Mouse (Mus musculus) limb, embryonic 13.5 days (tissue): ENCODE results near the gene Abcc5. TPM values are rescaled to one million over a fixed set of nuclear protein-coding genes. Genes with fewer than 3 reads are reported as not detected.
"Not testable (repeated sequence)": the region's sequence is repeated elsewhere in the genome, so short reads cannot be mapped to it uniquely, and the experiment has no call there.

ENCODE experiments used
- ATAC-seq: fragments of 200-750 bp; cut with Nextera tagmentation; 2 replicates; pipeline ENCODE4 v1.8.0; 2017; ENCODE audit warnings: low read depth, moderate number of reproducible peaks, moderate TSS enrichment; ENCODE audit not compliant: low FRiP score
- H3K27ac ChIP-seq: fragments of 300-500 bp; sonication (generic); 2 replicates; pipeline ENCODE4 v1.5.1; 2015; ENCODE audit warnings: inconsistent platforms, mild to moderate bottlenecking, moderate library complexity
- H3K27me3 ChIP-seq: fragments of 300-500 bp; sonication (generic); 2 replicates; pipeline ENCODE4 v1.6.1; 2015; ENCODE audit warnings: mild to moderate bottlenecking, inconsistent platforms
- H3K36me3 ChIP-seq: fragments of 300-500 bp; sonication (generic); 2 replicates; pipeline ENCODE4 v1.6.1; 2015; ENCODE audit warnings: inconsistent platforms, mild to moderate bottlenecking, moderate library complexity
- H3K4me1 ChIP-seq: fragments of 300-500 bp; sonication (generic); 2 replicates; pipeline ENCODE4 v1.6.1; 2015; ENCODE audit warnings: inconsistent platforms
- H3K4me2 ChIP-seq: fragments of 300-500 bp; sonication (generic); replicated peaks from 2 replicates; pipeline ENCODE4 v1.6.1; 2015; ENCODE audit warnings: inconsistent platforms, mild to moderate bottlenecking, moderate library complexity
- H3K4me3 ChIP-seq: fragments of 300-500 bp; sonication (generic); 2 replicates; pipeline ENCODE4 v1.5.1; 2015; ENCODE audit warnings: moderate library complexity, mild to moderate bottlenecking, inconsistent platforms
- H3K9ac ChIP-seq: fragments of 300-500 bp; sonication (generic); 2 replicates; pipeline ENCODE4 v1.6.1; 2015; ENCODE audit warnings: mild to moderate bottlenecking, inconsistent platforms
- H3K9me3 ChIP-seq: fragments of 300-500 bp; sonication (generic); 2 replicates; pipeline ENCODE4 v1.6.1; 2016; ENCODE audit warnings: inconsistent platforms
- WGBS: fragments of 180-500 bp; shearing (Covaris S2); methylation state at CpG from one replicate; pipeline ENCODE4 v1.1.7; 2015; 5-methylcytosine and 5-hydroxymethylcytosine counted together
- polyA plus RNA-seq: library from polyadenylated mRNA; unstranded; fragments of >200 nt; fragmentation: Nextera tagmentation; extraction: Ambion mirVana; gene quantifications from 2 replicates; pipeline ENCODE4 v1.2.1, GENCODE M21; 2015

Gene Abcc5
- polyA plus RNA-seq, 1 experiment from 2014 or later: 100 TPM

DNA sequence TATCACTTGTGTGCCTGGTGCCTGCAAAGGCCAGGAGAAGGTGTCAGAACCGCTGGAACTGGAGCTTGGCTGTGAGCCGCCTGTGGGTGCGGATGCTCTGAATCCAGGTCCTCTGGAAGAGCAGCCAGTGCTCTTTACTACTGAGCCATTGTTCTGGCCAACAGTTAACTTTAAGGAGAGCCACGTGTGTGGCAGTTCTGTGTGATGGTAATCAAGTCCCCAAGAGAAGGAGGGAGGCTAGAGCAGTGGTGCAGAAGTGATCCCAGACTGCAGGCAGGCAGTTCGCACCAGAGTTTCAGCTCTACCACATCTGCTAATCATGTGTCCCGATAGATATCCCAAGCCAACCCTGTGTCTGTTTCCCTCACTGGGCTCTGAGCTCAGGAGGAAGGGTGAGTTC is 36.0 kb downstream of the Abcc5 start:
- Histone ChIP-seq H3K9ac (no peak overlapping the region), H3K27ac (no peak overlapping the region), H3K27me3 (no peaks in the 10 kb centered on the region), H3K4me3 (no peak overlapping the region), H3K4me2 (no peak overlapping the region), H3K9me3 (no peaks in the 10 kb centered on the region), H3K4me1 (no peaks in the 10 kb centered on the region), H3K36me3 (peaks cover 77% of the 10 kb centered on the region)
- 68% methylated on average over 6 of the region's 6 CpGs for WGBS
- ATAC-seq: no peak

DNA sequence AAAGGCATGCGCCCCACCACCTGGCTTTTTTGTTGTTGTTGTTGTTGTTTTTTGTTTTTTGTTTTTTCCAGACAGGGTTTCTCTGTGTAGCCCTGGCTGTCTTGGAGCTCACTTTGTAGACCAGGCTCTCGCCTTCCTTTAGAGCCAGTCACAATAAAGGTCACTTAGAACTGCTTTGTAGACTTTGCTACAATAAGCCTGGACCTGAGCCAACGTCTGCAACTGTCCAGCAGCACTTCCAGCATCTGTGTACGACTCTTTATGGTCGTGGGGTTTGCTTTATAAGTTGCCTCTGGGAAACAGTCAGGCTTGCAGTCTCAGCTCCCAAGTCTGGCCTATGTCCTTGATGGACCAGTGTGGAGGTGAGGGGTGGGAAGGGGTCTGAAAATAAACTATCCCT is 45.2 kb downstream of the Abcc5 start:
- ATAC-seq: no peak
- H3K4me3 ChIP-seq: no peak overlapping the region
- H3K27me3 ChIP-seq: no peaks in the 10 kb centered on the region
- H3K9me3 ChIP-seq: no peaks in the 10 kb centered on the region
- H3K27ac ChIP-seq: no peak overlapping the region
- H3K9ac ChIP-seq: no peak overlapping the region
- no peaks in the 10 kb centered on the region for H3K4me1 ChIP-seq
- 61% methylated on average over 5 of the region's 5 CpGs for WGBS
- peaks cover 58% of the 10 kb centered on the region for H3K36me3 ChIP-seq
- H3K4me2 ChIP-seq: no peak overlapping the region

DNA sequence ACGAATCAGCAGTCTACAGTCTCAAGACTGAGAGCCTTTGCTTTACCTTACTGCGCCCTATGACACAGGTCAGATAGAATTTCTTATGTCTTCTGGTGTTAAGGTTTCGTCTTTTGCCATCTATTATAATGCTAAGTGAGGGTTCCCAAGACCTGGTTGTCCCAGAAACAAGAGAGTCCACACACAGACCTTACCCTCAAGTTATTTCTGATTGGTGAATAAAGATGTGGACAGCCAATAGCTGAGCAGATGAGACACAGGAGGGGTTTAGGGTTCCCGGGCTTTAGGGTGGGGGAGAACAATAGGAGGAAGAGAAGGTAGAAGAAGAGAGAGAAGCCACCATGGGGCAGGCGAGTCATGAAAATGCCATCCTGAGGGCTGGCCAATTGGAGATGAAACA is 50.9 kb downstream of the Abcc5 start:
- 86% methylated on average over 5 of the region's 5 CpGs for WGBS
- Histone ChIP-seq H3K4me2 (no peak overlapping the region), H3K27ac (no peak overlapping the region), H3K4me1 (no peaks in the 10 kb centered on the region; the same call in 1 of the 2 replicates), H3K9ac (no peak overlapping the region), H3K4me3 (no peak overlapping the region), H3K27me3 (no peaks in the 10 kb centered on the region), H3K36me3 (peaks cover 76% of the 10 kb centered on the region), H3K9me3 (no peaks in the 10 kb centered on the region)
- no peak for ATAC-seq

- H3K9me3 ChIP-seq: no peaks in the 10 kb centered on the region
- peaks cover 81% of the 10 kb centered on the region for H3K36me3 ChIP-seq
These were observed 54.5 kb downstream of the Abcc5 start for GRCm38 (mm10) chr16:20371731-20372130.

DNA sequence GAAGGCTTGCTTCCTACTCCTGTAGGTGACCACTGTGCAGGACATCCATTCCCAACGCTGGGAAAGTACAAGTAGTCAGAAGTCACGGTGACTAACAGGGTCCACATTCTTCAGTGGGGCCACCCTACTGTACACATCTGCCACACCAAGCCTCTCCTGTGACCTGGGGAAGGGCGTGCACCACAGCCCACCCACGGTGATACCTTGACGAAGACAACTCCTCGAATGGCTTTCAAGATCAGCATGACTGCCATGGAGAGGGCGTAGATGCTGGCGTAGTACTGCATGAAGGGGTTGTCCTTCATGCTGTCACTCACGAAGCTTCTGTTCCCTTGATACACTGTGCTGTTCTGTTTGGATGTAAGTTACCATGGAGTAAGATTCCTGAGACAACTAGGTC is 58.0 kb downstream of the Abcc5 start:
- 93% methylated on average over 9 of the region's 9 CpGs for WGBS
- H3K9me3 ChIP-seq: no peaks in the 10 kb centered on the region
- H3K27me3 ChIP-seq: no peaks in the 10 kb centered on the region
- H3K4me2 ChIP-seq: no peak overlapping the region
- H3K4me1 ChIP-seq: no peaks in the 10 kb centered on the region; the same call in 1 of the 2 replicates
- no peak overlapping the region for H3K4me3 ChIP-seq
- no peak overlapping the region for H3K9ac ChIP-seq
- peaks cover 79% of the 10 kb centered on the region for H3K36me3 ChIP-seq
- no peak overlapping the region for H3K27ac ChIP-seq
- ATAC-seq: no peak

More at GRCm38 (mm10) chr16:20371731-20372130, 54.5 kb downstream of the Abcc5 start:
- Histone ChIP-seq H3K4me1 (no peaks in the 10 kb centered on the region; the same call in 1 of the 2 replicates), H3K27ac (no peak overlapping the region), H3K4me3 (no peak overlapping the region), H3K27me3 (no peaks in the 10 kb centered on the region), H3K4me2 (no peak overlapping the region), H3K9ac (no peak overlapping the region)
- ATAC-seq: no peak
- WGBS: 85% methylated on average over 4 of the region's 4 CpGs

DNA sequence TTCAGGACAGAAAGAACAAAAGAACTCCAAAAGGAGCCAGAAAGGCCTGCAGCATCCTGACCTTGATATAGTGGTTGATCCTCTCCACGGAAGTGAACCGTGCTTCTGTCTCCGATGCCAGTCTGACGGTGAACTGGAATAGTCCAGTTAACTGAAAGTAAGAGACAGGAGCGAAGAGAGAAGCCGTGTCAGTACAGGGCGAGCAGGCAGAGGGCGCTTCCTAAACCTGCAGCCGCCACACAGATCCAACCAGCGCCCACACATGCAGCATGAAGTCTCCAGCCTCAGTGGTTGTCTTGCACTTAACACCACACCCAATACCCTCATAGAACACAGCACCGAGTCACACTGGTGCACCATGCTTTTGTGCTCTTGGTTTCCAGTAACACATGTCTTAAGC is 64.1 kb downstream of the Abcc5 start:
- no peaks in the 10 kb centered on the region for H3K27me3 ChIP-seq
- no peak overlapping the region for H3K4me2 ChIP-seq
- WGBS: 89% methylated on average over 11 of the region's 11 CpGs
- H3K27ac ChIP-seq: no peak overlapping the region
- H3K4me3 ChIP-seq: no peak overlapping the region
- no peaks in the 10 kb centered on the region for H3K9me3 ChIP-seq
- peaks cover 93% of the 10 kb centered on the region for H3K36me3 ChIP-seq
- no peaks in the 10 kb centered on the region for H3K4me1 ChIP-seq
- ATAC-seq: no peak
- no peak overlapping the region for H3K9ac ChIP-seq

DNA sequence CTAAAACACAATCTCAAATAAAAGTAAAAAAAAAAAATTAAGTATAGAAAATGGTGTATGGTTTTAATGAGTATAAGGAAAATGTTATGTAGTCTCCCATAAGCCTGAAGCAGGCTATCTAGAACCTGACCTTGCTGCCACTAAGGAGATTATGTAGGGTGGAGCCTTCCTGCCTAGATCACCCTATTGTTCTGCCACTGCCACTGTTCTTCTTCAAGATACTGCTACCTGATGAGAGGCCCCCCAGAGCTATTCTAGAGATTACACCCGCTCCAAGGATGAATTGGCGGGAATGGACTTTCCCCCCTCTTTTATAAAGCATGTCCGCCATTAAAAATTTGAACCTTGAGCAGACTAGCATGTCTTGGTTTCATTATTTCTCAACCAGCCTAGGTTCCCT is 64.7 kb downstream of the Abcc5 start:
- not testable (repeated sequence) for H3K27me3 ChIP-seq, H3K9ac ChIP-seq, H3K4me2 ChIP-seq, ATAC-seq, H3K4me3 ChIP-seq, H3K4me1 ChIP-seq, H3K9me3 ChIP-seq, H3K27ac ChIP-seq
- H3K36me3 ChIP-seq: peaks cover 91% of the 10 kb centered on the region
- WGBS: 92% methylated on average over 3 of the region's 3 CpGs

GRCm38 (mm10) chr16:20359643-20360295 is 66.4 kb downstream of the Abcc5 start:
- Histone ChIP-seq H3K4me2 (no peak overlapping the region), H3K27me3 (no peaks in the 10 kb centered on the region), H3K36me3 (peaks cover 91% of the 10 kb centered on the region), H3K27ac (no peak overlapping the region), H3K4me3 (no peak overlapping the region), H3K9me3 (no peaks in the 10 kb centered on the region), H3K9ac (no peak overlapping the region), H3K4me1 (no peaks in the 10 kb centered on the region)
- 83% methylated on average over 9 of the region's 9 CpGs for WGBS
- ATAC-seq: no peak

DNA sequence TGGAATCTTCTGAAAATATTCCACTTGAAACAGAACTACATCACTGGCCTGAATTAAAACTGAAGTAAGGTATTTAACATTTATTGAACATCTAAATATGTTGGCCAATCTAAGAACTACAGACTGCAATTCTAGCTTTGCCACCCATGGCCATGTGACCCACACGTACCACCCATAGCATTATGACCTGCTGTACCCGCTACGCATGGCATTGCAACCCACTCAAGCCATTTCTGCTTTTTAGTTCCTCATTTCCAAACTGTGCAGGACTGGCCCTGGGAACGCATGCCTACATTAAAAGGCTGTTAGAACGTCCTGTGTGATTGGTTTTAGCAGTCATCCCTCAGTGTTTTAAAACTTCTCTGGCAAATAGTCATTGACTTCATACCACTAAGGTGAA is 68.4 kb downstream of the Abcc5 start:
- Histone ChIP-seq H3K36me3 (peaks cover 86% of the 10 kb centered on the region), H3K27me3 (no peaks in the 10 kb centered on the region), H3K4me3 (no peak overlapping the region), H3K4me2 (no peak overlapping the region), H3K9ac (no peak overlapping the region), H3K27ac (no peak overlapping the region), H3K4me1 (no peaks in the 10 kb centered on the region), H3K9me3 (no peaks in the 10 kb centered on the region)
- WGBS: 94% methylated on average over 5 of the region's 5 CpGs
- ATAC-seq: no peak

GRCm38 (mm10) chr16:20354762-20355161 is 71.4 kb downstream of the Abcc5 start:
- WGBS: 93% methylated on average over 2 of the region's 2 CpGs
- no peak overlapping the region for H3K4me3 ChIP-seq
- H3K36me3 ChIP-seq: peaks cover 75% of the 10 kb centered on the region
- H3K27ac ChIP-seq: no peak overlapping the region
- no peaks in the 10 kb centered on the region for H3K9me3 ChIP-seq
- H3K27me3 ChIP-seq: no peaks in the 10 kb centered on the region
- no peak overlapping the region for H3K4me2 ChIP-seq
- no peak for ATAC-seq
- H3K9ac ChIP-seq: no peak overlapping the region
- no peaks in the 10 kb centered on the region for H3K4me1 ChIP-seq

- Histone ChIP-seq H3K27me3 (no peaks in the 10 kb centered on the region), H3K9ac (no peak overlapping the region), H3K36me3 (peaks cover 75% of the 10 kb centered on the region), H3K4me2 (no peak overlapping the region), H3K9me3 (no peaks in the 10 kb centered on the region), H3K4me1 (no peaks in the 10 kb centered on the region), H3K27ac (no peak overlapping the region), H3K4me3 (no peak overlapping the region)
- 96% methylated on average over 1 of the region's 1 CpGs for whole genome bisulfite sequencing
- ATAC-seq: no peak
These were observed 72.2 kb downstream of the Abcc5 start for GRCm38 (mm10) chr16:20354011-20354410.

DNA sequence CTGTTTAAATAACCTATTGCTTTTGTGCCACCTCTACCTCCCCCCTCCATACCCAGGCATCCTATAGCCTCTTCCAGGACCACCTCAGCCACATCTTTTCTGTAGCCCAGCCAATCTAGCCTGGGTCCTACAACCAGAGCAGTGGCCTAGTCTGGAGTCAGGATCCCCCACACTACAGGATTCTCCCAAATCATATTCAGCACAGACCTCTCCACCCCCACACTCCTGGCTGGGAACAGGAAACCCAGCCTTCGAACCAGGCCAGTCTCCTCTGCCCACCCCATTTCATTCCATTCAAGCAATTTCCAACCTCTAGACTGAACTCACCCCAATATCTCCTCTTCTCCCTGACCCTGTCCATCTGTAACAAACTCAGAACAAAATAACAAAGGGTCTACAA is 80.7 kb downstream of the Abcc5 start:
- no peaks in the 10 kb centered on the region for H3K4me1 ChIP-seq
- H3K27ac ChIP-seq: no peak overlapping the region
- H3K36me3 ChIP-seq: peaks cover 68% of the 10 kb centered on the region
- no peak overlapping the region for H3K9ac ChIP-seq
- no peak overlapping the region for H3K4me3 ChIP-seq
- H3K9me3 ChIP-seq: no peaks in the 10 kb centered on the region
- WGBS: 89% methylated on average over 1 of the region's 1 CpGs
- H3K4me2 ChIP-seq: no peak overlapping the region
- no peaks in the 10 kb centered on the region for H3K27me3 ChIP-seq
- ATAC-seq: no peak

- H3K27ac ChIP-seq: no peak overlapping the region
- H3K9ac ChIP-seq: no peak overlapping the region
- H3K4me3 ChIP-seq: no peak overlapping the region
- H3K36me3 ChIP-seq: peaks cover 76% of the 10 kb centered on the region
- no peak for ATAC-seq
- WGBS: 90% methylated on average over 3 of the region's 3 CpGs
- H3K9me3 ChIP-seq: no peaks in the 10 kb centered on the region
- no peaks in the 10 kb centered on the region for H3K4me1 ChIP-seq
- H3K4me2 ChIP-seq: no peak overlapping the region
- H3K27me3 ChIP-seq: no peaks in the 10 kb centered on the region
These were observed 87.6 kb downstream of the Abcc5 start for GRCm38 (mm10) chr16:20338616-20339015.
